Mouse (Mus musculus) kidney, adult 11 months (tissue): Measurements from ENCODE around the gene Sumo1.
A peak's percentile ranks its signal among the peaks of the same experiment; 100 is the strongest.
"Not testable (repeated sequence)": the region's sequence is repeated elsewhere in the genome, so short reads cannot be mapped to it uniquely, and the experiment has no call there.

Experiments
- DNase-seq: peaks from one replicate; pipeline ENCODE4 v3.0.0; 2022

Gene Sumo1

GRCm38 (mm10) chr1:59670641-59671168, at the start of gene Sumo1:
TSS of gene Sumo1 (minus strand) at chr1:59670834.
- DNase-seq = peak; percentile 87

DNA sequence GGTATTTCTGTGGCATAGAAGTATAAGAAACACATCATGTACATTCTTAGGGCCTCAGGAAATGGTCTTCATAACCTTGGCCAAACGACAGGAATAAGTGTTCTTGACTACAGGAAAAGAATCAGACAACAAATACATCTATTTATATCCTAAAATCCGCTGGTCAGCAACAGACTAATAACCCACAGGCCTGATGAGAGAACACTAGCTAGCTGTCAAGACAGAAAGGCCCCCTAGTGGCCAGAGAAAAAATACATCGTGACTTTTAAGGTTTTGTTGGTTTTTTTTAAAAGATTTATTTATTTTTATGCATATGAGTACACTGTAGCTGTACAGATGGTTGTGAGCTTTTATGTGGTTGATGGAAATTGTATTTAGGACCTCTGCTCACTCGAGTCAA, 49.3 kb upstream of the Sumo1 start:
- DNase-seq = no peak

GRCm38 (mm10) chr1:59701766-59702165, 31.1 kb upstream of the Sumo1 start:
- no peak for DNase-seq

- DNase-seq = no peak
Measured at GRCm38 (mm10) chr1:59698207-59698606, 27.6 kb upstream of the Sumo1 start.

GRCm38 (mm10) chr1:59697751-59698150, 27.1 kb upstream of the Sumo1 start:
- DNase-seq = no peak

DNA sequence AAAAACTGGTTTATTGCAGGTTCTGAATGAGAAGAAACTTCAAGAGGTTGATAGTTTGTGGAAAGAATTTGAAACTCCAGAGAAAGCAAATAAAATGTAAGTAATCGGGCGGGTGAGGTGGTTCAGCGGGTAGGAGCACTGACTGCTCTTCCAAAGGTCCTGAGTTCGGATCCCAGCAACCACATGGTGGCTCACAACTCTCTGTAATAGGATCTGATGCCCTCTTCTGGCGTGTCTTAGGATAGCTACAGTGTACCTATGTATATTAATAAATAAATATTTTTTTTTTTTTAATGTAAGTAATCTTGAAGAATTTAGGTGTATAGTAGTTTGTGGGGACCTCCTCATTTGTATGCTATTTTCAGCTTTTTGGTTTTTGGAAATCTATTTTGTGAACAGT, 19.8 kb upstream of the Sumo1 start:
- no peak for DNase-seq

DNA sequence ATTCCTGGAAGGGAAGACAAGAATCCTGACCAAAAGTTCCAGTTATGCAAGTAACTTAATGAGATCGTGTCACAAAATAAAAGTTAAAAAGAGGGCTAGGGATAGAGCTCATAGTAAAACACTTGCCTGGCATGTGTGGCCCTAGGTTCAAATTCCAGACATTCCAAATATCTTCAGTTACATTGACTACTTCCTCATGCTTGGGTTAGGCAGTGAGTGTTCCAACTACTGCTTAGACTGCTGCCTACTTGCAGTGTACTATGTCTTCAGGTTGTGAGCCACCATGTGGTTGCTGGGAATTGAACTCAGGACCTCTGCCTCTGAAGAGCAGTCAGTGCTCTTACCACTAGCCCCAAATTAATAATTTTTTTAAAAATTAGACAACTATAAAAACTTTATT, 16.9 kb upstream of the Sumo1 start:
- DNase-seq = peak; percentile 17

DNA sequence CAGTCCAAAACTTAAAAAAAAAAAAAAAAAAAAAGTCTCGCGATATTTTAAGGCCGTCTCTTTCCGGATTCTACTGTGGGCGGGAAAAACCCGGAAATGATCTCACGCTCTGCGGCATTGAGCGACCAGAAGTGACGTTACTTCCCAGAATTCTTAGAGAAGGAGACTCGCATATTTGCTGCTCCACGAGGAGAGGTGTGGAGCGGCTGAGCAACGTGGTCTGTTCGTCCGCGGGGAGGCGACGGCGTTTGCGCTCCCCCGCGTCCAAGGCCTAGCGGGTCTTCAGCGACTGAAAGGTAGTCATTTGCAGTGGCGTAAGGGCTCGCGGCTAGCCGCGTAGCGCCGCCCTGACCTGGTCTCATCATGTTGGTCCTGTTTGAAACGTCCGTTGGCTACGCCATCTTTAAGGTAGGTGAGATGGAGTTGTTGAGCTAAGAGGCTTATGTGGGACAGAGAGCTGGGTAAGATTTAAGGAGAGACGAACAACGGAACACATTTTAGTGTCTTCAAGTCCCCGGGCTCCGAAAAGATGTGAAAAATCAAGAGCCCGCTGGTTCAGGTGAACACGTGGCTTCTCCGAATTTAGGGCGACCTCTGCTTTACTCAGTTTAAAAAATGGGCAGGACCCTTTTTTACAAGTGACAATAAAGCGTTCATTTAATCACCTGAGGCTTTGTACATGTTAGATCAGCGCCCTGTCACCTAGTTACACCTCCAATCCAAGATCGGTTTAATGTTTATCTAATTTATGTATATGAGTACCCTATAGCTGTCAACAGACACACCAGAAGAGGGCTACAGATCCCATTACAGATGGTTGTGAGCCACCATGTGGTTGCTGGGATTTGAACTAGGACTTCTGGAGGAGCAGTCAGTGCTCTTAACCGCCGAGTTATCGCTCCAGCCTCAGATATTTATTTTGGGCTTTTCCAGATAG, 14.5 kb upstream of the Sumo1 start, which contains the start of gene Nop58:
Gene Nop58, plus strand, starts transcription at position 153 of the 937 bp plus-strand sequence.
- DNase-seq = peak; percentile 92

GRCm38 (mm10) chr1:59683926-59684818, 13.5 kb upstream of the Sumo1 start:
- DNase-seq = peak; percentile 39

- no peak for DNase-seq
Measured at GRCm38 (mm10) chr1:59673661-59674060, 3.0 kb upstream of the Sumo1 start.

GRCm38 (mm10) chr1:59669962-59670630, 538 bp downstream of the Sumo1 start:
- peak; percentile 27 for DNase-seq

GRCm38 (mm10) chr1:59668871-59669270, 1.8 kb downstream of the Sumo1 start:
- DNase-seq = no peak

DNA sequence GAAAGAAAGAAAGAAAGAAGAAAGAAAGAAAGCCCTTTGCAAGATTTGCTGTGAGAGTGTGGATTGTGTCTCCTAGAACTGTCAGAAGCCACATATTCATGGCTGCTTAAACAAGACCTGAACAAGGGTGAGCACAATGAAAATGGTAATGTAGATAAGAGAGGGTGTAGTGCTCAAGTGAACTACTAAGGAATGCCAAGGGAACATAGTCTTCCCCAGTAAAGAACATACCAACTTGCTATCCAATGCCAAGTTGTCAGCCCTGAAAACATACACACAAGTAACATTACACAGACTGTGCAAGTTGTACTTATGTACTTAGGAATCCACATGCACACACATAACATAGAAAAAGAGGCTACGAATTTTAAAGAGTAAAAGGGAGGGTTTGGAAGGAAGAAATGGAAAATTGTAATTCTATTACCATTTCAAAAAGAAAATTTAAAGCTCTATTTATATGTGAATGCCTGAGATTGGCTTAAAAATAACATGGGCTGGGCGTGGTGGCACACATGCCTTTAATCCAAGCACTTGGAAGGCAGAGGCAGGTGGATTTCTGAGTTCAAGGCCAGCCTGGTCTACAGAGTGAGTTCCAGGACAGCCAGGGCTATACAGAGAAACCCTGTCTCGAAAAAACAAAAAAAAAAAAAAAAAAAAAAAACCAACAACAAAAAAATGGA, 7.0 kb downstream of the Sumo1 start:
- DNase-seq = no peak

GRCm38 (mm10) chr1:59656244-59657171, 14.1 kb downstream of the Sumo1 start:
- no peak for DNase-seq

DNA sequence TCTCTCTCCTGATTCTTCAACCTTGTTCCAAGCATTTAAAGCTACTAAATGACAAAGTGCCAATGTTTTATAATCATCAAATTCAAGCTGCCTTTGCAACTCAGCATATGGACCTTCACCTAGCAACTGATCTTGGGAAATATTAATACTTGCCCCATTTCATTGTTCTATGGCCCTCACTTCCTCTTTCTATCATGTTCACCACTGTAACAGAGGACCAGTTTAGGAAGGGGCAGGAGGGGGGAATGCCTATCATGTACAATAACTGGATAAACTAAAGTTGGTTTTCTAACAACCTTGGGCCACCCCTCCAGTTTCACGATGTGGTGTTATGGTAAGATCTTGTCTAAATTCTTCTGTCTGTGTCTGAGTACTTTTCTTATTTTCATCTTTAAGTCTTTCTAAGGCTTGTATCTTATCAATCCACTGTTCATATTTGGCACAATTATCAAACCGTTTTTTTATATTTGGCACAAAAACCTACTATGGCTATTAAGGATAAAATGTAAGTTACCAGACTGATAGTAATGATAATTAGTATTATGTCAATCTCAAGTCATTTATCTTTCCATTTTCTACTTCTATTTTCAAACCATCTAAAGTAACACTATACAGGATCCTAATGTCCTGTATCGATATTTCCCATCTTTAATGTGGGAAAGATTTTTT, 17.3 kb downstream of the Sumo1 start:
- DNase-seq = no peak

- no peak for DNase-seq
Measured at GRCm38 (mm10) chr1:59651201-59651819, 19.3 kb downstream of the Sumo1 start.

DNA sequence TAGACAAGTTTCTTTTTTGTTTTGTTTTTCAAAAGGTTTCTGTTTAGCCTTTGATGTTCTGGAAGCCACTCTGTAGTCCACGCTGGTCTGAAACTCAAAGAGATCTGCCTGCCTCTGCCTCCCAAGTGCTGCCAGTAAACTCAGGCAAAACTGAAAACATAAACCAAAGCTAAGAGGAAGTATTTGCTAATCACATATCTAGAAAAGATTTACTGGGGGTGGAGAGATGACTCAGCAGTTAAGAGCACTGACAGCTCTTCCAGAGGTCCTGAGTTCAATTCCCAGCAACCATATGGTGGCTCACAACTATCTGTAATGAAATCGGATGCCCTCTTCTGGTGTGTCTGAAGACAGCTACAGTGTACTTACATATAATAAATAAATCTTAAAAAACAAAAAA, 24.1 kb downstream of the Sumo1 start:
- DNase-seq = not testable (repeated sequence)

GRCm38 (mm10) chr1:59642488-59642887, 28.1 kb downstream of the Sumo1 start:
- DNase-seq = no peak

GRCm38 (mm10) chr1:59638371-59638770, 32.3 kb downstream of the Sumo1 start:
- no peak for DNase-seq

DNA sequence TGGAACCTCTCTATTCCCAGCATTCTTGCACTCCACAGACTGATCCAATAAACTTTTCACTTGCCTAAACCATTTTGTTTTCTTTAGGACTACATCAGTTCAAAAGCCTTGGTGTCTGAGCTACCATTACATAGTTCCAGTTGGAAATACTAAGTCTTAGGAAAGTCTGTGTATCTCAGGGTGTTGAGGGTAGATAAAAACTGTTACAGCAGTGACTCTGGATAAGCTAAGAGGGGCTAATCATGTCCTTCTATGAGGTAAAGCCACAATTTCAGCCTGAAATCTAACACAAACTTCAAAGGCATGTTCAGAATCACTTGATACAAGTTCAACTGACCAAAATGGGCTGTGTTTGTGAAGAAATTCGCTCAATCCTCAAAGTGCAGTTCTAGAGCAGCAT, 34.3 kb downstream of the Sumo1 start:
- no peak for DNase-seq
